Mouse (Mus musculus) neutrophil, adult 5-6 weeks (primary cell): ENCODE measurements around the gene Dennd1b. TPM values are rescaled to one million over a fixed set of nuclear protein-coding genes. Genes with fewer than 3 reads are reported as not detected.
A peak's percentile ranks its signal among the peaks of the same experiment; 100 is the strongest.

ENCODE experiments used
- ATAC-seq: fragments of 151-379, 151-347 bp; 2 replicates; pipeline ENCODE4 v1.8.0; 2017; ENCODE audit warnings: mild to moderate bottlenecking, moderate TSS enrichment; ENCODE audit not compliant: insufficient number of reproducible peaks, poor library complexity, low FRiP score, severe bottlenecking; ENCODE audit errors: extremely low read depth
- total RNA-seq: library from RNA; stranded (forward); fragments of 200-1000 nt; gene quantifications from 2 replicates; pipeline ENCODE4 v1.2.3, GENCODE M21; 2017

Dennd1b gene
- total RNA-seq: 71.1 and 76.1 TPM in 2 replicates

DNA sequence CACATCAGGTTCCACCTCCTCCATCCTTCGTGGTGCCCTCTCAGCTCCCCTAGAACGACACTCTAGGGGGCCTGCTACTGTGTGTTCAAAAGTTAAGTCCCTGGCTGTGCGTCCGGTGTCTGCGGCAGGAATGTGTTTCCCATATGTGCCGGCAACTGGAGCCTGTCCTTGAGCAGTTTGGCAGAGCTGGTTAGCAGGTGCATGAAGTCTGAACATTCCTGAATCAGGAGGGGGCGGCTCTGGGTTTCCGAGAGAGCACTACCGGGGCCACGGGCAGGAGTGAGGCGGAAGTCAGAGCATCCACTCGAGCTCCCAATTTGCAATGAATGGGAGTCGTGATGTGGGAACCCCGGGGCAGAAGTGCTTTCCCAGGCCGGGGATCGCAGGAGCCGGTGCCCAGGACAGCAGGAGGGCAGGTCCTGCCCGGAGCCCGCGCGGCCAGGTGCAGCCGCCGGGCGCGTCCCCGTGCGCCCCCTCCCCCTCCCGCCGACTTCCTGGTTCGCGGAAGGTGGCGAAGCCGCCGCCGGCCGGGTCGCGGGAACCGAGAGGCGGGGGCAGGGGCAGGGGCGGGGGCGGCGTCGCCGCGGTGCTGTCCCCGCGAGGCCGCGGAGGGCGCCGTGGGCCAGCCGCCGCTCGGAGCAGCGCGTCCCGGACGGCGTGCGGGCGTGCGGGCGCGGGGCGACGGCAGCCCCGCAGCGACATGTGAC is at the start of gene Dennd1b:
Gene Dennd1b, plus strand, starts transcription at position 275 of the 707 bp plus-strand sequence.
- peak; percentile 30 for ATAC-seq

DNA sequence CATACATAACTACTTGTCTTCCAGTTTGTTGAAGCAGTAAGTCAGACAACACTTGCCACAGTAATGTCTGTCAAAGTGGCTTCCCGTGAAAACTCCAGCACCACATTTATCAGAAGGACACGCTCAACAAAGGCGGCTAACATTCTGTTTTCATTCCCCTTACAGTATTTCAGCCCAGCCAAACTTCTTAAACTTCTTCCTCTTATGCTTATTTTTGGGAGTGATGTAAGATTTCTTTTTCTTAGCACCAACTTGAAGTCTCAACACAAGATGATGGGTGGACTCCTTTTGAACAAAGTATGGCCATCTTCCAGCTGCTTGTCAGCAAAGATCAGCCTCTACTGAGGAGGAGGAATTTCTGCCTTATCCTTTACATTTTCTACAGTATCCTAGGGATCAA is 47.6 kb upstream of the Dennd1b start:
- no peak for ATAC-seq

DNA sequence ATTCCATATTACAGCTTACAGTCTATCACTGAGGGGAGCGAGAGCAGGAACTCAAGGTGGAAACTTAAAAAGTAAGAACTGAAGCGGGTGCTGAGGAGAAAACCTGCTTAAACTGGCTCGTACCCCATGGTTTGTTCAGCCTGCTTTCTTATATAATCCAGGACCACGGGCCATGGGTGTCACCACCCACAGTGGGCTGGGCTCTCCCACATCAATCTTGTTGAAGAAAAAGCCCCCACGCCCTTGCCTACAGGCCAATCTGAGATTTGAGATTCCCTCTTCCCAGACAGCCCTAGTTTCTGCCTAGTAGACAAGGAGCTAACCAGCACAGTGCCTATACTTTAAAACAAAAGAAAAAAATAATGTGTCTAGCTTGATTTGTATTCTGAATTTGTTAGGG is 43.6 kb upstream of the Dennd1b start:
- no peak for ATAC-seq

- ATAC-seq: no peak
Observed at GRCm38 (mm10) chr1:138920082-138920481, 43.2 kb upstream of the Dennd1b start.

- no peak for ATAC-seq
Observed at GRCm38 (mm10) chr1:138920799-138921198, 42.4 kb upstream of the Dennd1b start.

GRCm38 (mm10) chr1:138922886-138923285 is 40.3 kb upstream of the Dennd1b start:
- peak; percentile 75 for ATAC-seq

DNA sequence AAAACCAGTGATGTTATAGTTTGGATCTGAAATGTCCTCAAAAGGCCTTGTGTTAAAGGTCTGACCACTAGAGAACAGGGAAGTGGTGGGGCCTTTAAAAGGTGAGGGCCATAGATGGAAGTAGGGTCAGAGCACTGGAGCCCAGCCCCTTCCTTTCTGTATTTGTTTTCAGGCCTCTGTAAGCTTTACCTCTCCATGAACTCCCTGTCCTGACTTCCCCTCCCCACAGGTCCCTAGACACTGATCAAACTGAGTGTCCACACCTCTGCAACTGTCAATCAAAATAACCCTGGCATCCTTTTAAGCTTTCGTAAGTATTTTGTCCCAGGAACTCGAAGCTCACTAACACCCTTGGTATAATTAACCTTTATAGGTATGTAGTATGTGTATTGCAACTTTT is 39.0 kb upstream of the Dennd1b start:
- no peak for ATAC-seq

DNA sequence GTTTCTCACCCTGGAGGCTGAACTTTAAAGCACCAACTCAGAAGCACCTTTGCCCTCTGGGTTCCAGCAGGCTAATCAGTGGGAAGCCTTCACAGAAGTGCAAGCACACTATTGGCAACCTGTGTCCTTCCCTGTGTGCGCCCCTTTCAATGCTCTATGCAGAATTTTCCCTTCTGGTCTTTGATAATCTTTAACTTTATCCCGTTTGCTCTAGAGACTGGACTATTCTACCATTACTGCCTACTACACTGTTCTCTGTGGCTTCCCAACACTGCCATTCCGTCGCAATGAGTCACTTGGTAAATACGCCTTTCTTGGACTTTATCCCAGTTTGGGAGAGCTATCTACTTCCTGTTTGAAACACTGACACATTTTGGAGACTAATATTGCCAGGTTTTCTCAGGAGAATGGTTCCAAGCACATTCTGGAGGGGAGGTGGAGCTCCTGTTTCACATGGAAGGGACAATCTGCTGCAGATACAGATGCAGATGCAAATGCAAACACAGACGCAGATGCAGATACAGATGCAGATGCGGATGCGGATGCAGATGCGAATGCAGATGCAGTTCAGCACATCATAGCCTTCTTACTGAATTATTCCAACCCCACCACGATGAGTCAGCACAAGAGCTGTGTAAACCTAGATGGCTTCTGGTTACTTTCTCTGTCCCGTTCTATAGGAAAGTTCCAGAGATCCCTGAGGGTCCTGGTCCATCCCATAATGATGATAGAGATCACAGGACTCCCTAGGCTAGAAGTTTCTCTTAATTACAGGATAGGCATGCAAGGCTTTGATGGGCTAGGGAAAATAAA is 34.4 kb upstream of the Dennd1b start:
- ATAC-seq: no peak

GRCm38 (mm10) chr1:138929985-138930384 is 33.2 kb upstream of the Dennd1b start:
- no peak for ATAC-seq

DNA sequence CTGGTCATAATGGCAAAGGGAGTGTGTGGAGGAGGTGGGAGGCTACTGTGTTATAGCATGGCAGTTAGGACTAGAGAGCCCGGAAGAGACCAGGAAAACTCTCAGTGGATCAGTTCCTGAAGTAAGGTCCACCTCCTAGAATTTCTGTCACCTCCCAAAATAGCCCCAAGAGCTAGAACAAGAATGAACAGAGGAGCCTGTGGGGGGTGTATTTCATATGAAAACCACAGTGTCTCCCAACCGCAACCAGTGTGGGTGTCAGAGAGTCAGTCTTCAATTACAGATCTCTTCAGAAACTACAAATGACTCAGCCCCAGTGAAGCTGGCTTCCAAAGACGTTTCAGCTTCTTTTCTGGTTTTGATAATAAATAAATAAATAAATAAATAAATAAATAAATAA is 32.4 kb upstream of the Dennd1b start:
- ATAC-seq: no peak

DNA sequence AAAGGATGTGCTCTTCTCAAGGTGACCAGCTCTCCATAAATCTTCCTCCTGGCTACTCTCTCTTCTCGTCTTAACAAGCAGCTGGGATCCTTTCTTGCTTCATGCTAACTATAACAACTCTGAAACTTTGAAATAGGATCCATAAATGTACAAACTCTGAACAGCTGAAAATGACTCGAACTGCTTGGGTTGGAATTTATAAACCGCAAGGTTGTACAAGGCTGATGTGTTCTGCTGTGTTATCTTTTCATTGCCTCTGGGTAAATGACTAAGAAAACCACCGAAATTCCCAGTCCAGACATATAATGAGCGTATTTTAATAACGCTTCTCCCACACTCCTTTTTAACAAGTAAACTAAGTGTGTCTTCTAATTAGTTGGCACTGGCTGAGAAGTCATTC is 27.1 kb upstream of the Dennd1b start:
- ATAC-seq: no peak

DNA sequence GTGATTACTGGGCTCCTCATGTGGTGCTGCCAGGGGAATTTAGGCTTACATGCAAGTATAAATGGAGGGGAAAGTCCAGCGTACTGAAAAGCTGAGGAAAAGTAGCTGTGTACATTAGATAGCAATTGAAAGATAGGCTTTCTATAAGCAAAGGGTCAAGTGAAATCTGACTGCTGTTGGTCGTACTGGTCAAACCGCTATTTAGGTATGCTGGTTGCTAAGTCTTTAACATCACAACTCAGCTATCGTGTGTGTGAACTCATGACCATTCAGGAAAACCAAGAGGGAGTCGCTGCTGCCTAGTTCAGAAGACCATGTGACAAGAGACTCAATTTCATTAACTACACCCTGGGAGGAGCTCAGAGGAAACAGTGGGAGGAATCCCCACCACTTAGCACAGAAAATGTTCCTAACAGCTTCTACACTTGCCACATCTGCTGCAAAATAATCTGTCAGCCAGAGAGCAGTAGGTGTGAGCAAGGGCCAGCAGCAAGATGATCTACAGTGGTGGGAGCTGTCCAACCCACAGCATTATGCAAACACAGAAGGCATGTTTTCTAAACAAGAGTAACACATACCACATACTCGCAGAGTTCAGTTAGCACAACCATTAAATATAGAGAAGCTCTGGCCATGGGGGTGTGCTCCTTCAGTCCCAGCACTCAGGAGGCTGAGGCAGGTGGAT is 25.4 kb upstream of the Dennd1b start:
- no peak for ATAC-seq

GRCm38 (mm10) chr1:138939579-138940139 is 23.6 kb upstream of the Dennd1b start:
- ATAC-seq: peak; percentile 51; the same call in 1 of the 2 replicates

DNA sequence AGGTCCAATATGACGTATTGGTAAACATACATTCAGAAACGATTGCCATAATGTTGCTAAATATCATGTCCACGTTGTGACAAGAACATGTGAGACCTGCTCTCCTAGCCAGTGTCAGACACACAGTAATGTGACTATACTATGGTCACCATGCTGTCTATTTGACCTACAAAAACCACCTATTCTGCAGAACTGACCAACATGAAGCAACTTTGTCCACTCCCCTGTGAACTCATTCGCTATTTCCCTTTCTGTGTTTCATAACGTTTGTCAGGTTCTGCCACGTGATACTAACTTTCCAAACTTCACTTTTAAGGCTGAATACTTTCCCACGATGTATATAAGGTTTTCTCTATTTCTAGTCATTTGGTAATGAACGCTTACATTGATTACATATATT is 22.8 kb upstream of the Dennd1b start:
- ATAC-seq: peak; percentile 90

DNA sequence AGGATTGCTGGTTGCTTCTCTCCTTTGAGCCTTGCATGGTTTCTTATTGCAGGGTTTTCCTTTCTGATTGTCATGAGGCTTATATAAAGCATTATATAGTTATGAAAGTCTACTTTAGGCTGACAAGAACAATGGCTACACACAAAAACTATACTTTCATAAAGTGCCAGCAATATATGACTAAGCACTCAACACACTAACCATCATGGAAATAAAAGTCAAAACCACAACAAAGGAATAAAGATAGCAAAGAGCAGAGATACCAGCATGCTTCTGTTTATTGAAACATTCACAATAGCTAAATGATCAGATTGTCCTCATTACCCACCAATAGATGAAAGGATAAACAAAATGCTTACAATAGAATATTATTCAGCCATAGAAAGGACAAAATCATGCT is 11.1 kb upstream of the Dennd1b start:
- no peak for ATAC-seq

DNA sequence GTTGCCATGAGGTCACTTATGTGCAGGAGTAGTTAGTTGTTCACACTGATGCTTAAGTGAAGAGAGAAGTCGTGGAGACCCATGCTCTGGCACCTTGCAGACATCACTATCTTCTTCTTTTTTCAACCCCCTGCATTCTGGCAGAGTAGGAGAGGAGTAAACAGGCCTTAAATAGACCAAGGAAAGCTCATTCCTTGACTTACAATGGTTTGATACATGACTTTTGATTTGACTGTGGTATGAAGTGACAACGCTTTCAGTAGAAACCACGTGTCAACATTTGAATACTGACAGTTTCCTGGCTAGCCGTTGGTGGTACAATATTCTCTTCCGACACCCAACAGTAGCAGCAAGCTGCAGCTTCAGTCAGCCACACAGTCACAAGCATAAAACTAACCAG is 8.3 kb upstream of the Dennd1b start:
- no peak for ATAC-seq

DNA sequence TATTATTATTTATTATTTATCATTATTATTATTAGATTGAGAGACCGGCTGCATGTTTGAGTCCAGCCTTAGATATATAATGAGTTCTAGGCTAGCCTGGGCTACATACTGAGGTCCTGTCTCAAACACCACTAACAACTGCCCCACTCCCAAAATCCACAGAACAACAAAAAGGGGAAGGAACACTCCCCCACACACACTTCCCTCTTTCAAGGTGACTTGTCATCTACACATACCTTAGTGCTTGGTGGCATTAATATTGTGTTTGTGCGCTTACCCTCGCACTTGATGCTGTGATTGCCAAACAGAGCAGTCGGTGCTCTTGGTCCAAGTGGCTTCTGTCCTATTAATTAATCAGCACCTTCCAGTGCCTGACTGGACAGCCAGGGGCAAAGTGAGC is 7.8 kb upstream of the Dennd1b start:
- peak; percentile 88 for ATAC-seq

DNA sequence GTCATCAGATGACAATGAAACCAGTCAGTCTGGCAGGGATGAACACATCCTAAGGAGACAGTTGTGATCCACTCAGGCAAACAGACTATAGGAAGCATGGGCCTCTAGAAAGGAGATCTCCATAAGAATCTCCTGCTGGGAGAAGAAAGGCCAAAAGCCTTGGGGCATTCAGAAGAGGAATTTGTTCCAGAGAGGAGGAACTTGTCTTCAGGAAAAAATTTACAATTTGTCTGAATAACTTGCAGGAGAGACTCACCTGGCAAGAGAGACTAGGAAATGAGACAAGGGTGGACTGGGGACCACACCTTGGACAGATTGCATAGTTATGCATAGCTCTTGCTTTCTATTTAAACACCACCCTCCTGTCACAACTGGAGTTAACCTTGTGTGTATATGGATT is 6.7 kb upstream of the Dennd1b start:
- no peak for ATAC-seq

GRCm38 (mm10) chr1:138957111-138957510 is 6.1 kb upstream of the Dennd1b start:
- ATAC-seq: no peak

GRCm38 (mm10) chr1:138958863-138959262 is 4.4 kb upstream of the Dennd1b start:
- no peak for ATAC-seq
